Mouse (Mus musculus): ENCODE measurements around the gene Anapc16. TPM values are rescaled to one million over a fixed set of nuclear protein-coding genes. Genes with fewer than 3 reads are reported as not detected.
A peak's percentile ranks its signal among the peaks of the same experiment; 100 is the strongest.
"Not testable (repeated sequence)": the region's sequence is repeated elsewhere in the genome, so short reads cannot be mapped to it uniquely, and the experiment has no call there.

The Anapc16 gene
- polyA plus RNA-seq, 1 experiment from 2014 or later: 106 TPM

- 84% methylated on average over 7 of the region's 7 CpGs for WGBS
- Histone ChIP-seq H3K27ac (replicated peaks) (peak overlapping the region; percentile 73), H3K27me3 (replicated peaks) (no peaks in the 10 kb centered on the region), H3K9me3 (replicated peaks) (no peaks in the 10 kb centered on the region), H3K36me3 (no peaks in the 10 kb centered on the region), H3K9ac (replicated peaks) (no peak overlapping the region), H3K4me2 (no peak overlapping the region), H3K4me3 (replicated peaks) (no peak overlapping the region), H3K4me1 (peaks cover 44% of the 10 kb centered on the region)
- ATAC-seq (ENCODE audit: low FRiP score): no peak
These were observed 25.2 kb upstream of the Anapc16 start for GRCm38 (mm10) chr10:60028181-60028580.

- 36% methylated on average over 2 of the region's 2 CpGs for WGBS
- Histone ChIP-seq H3K4me1 (peaks cover 41% of the 10 kb centered on the region), H3K9me3 (replicated peaks) (no peaks in the 10 kb centered on the region), H3K4me3 (replicated peaks) (no peak overlapping the region), H3K27me3 (replicated peaks) (no peaks in the 10 kb centered on the region), H3K4me2 (no peak overlapping the region), H3K36me3 (peaks cover 2% of the 10 kb centered on the region; the same call in 1 of the 2 replicates), H3K9ac (replicated peaks) (no peak overlapping the region), H3K27ac (replicated peaks) (peak overlapping the region; percentile 73)
- peak; percentile 42; the same call in 1 of the 2 replicates for ATAC-seq (ENCODE audit: low FRiP score)
These were observed 24.7 kb upstream of the Anapc16 start for GRCm38 (mm10) chr10:60027619-60028084.

- H3K4me2 ChIP-seq: no peak overlapping the region
- H3K27ac ChIP-seq (replicated peaks): peak overlapping the region; percentile 73
- H3K9me3 ChIP-seq (replicated peaks): no peaks in the 10 kb centered on the region
- peaks cover 8% of the 10 kb centered on the region; the same call in 1 of the 2 replicates for H3K36me3 ChIP-seq
- H3K4me3 ChIP-seq (replicated peaks): no peak overlapping the region
- no peaks in the 10 kb centered on the region for H3K27me3 ChIP-seq (replicated peaks)
- H3K9ac ChIP-seq (replicated peaks): no peak overlapping the region
- 54% methylated on average over 13 of the region's 13 CpGs for whole genome bisulfite sequencing
- ATAC-seq (ENCODE audit: low FRiP score): no peak
- H3K4me1 ChIP-seq: peaks cover 33% of the 10 kb centered on the region
These were observed 23.9 kb upstream of the Anapc16 start for GRCm38 (mm10) chr10:60026759-60027395.

- no peak overlapping the region for H3K4me2 ChIP-seq
- H3K27ac ChIP-seq (replicated peaks): no peak overlapping the region
- no peak overlapping the region for H3K9ac ChIP-seq (replicated peaks)
- no peak for ATAC-seq (ENCODE audit: low FRiP score)
- H3K4me3 ChIP-seq (replicated peaks): no peak overlapping the region
- 75% methylated on average over 1 of the region's 1 CpGs for WGBS
- no peaks in the 10 kb centered on the region for H3K27me3 ChIP-seq (replicated peaks)
- H3K36me3 ChIP-seq: peaks cover 19% of the 10 kb centered on the region
- peaks cover 26% of the 10 kb centered on the region for H3K4me1 ChIP-seq
- H3K9me3 ChIP-seq (replicated peaks): no peaks in the 10 kb centered on the region
These were observed 20.8 kb upstream of the Anapc16 start for GRCm38 (mm10) chr10:60023751-60024150.

- Histone ChIP-seq H3K4me3 (replicated peaks) (no peak overlapping the region), H3K36me3 (peaks cover 35% of the 10 kb centered on the region), H3K4me2 (no peak overlapping the region), H3K9ac (replicated peaks) (no peak overlapping the region), H3K4me1 (no peaks in the 10 kb centered on the region), H3K9me3 (replicated peaks) (no peaks in the 10 kb centered on the region), H3K27me3 (replicated peaks) (no peaks in the 10 kb centered on the region), H3K27ac (replicated peaks) (no peak overlapping the region)
- 81% methylated on average over 2 of the region's 2 CpGs for WGBS
- no peak for ATAC-seq (ENCODE audit: low FRiP score)
These were observed 16.4 kb upstream of the Anapc16 start for GRCm38 (mm10) chr10:60019299-60019698.

GRCm38 (mm10) chr10:60016223-60016622 is 13.3 kb upstream of the Anapc16 start:
- WGBS: 96% methylated on average over 6 of the region's 6 CpGs
- no peaks in the 10 kb centered on the region for H3K4me1 ChIP-seq
- no peak overlapping the region for H3K9ac ChIP-seq (replicated peaks)
- no peaks in the 10 kb centered on the region for H3K27me3 ChIP-seq (replicated peaks)
- H3K9me3 ChIP-seq (replicated peaks): no peaks in the 10 kb centered on the region
- H3K4me3 ChIP-seq (replicated peaks): no peak overlapping the region
- no peak overlapping the region for H3K27ac ChIP-seq (replicated peaks)
- peaks cover 32% of the 10 kb centered on the region for H3K36me3 ChIP-seq
- no peak overlapping the region for H3K4me2 ChIP-seq
- ATAC-seq (ENCODE audit: low FRiP score): no peak

GRCm38 (mm10) chr10:60009115-60009514 is 6.2 kb upstream of the Anapc16 start:
- 91% methylated on average over 2 of the region's 3 CpGs for WGBS
- Histone ChIP-seq H3K4me1 (no peaks in the 10 kb centered on the region), H3K27ac (replicated peaks) (no peak overlapping the region), H3K9ac (replicated peaks) (no peak overlapping the region), H3K4me3 (replicated peaks) (no peak overlapping the region), H3K36me3 (peaks cover 17% of the 10 kb centered on the region), H3K27me3 (replicated peaks) (no peaks in the 10 kb centered on the region), H3K9me3 (replicated peaks) (no peaks in the 10 kb centered on the region), H3K4me2 (no peak overlapping the region)
- ATAC-seq (ENCODE audit: low FRiP score): no peak

GRCm38 (mm10) chr10:60005264-60005663 is 2.3 kb upstream of the Anapc16 start:
- H3K4me3 ChIP-seq (replicated peaks): no peak overlapping the region
- H3K27me3 ChIP-seq (replicated peaks): no peaks in the 10 kb centered on the region
- H3K9me3 ChIP-seq (replicated peaks): no peaks in the 10 kb centered on the region
- H3K36me3 ChIP-seq: peaks cover 10% of the 10 kb centered on the region; the same call in 1 of the 2 replicates
- peaks cover 21% of the 10 kb centered on the region for H3K4me1 ChIP-seq
- 65% methylated on average over 2 of the region's 2 CpGs for WGBS
- H3K9ac ChIP-seq (replicated peaks): no peak overlapping the region
- H3K4me2 ChIP-seq: no peak overlapping the region
- ATAC-seq (ENCODE audit: low FRiP score): no peak
- no peak overlapping the region for H3K27ac ChIP-seq (replicated peaks)

GRCm38 (mm10) chr10:60003847-60004246 is 912 bp upstream of the Anapc16 start:
- H3K9me3 ChIP-seq (replicated peaks): no peaks in the 10 kb centered on the region
- peak overlapping the region; percentile 65 for H3K4me2 ChIP-seq
- no peak for ATAC-seq (ENCODE audit: low FRiP score)
- H3K36me3 ChIP-seq: peaks cover 10% of the 10 kb centered on the region; the same call in 1 of the 2 replicates
- peak overlapping the region; percentile 99 for H3K27ac ChIP-seq (replicated peaks)
- peak overlapping the region; percentile 64 for H3K9ac ChIP-seq (replicated peaks)
- H3K4me1 ChIP-seq: peaks cover 21% of the 10 kb centered on the region
- no peaks in the 10 kb centered on the region for H3K27me3 ChIP-seq (replicated peaks)
- 72% methylated on average over 9 of the region's 9 CpGs for WGBS
- H3K4me3 ChIP-seq (replicated peaks): peak overlapping the region; percentile 68

- under 1% methylated on average over 20 of the region's 21 CpGs for WGBS
These were observed 348 bp upstream of the Anapc16 start for GRCm38 (mm10) chr10:60003213-60003752.

GRCm38 (mm10) chr10:60002203-60002602 is 732 bp downstream of the Anapc16 start:
- Histone ChIP-seq H3K9me3 (replicated peaks) (no peaks in the 10 kb centered on the region), H3K36me3 (no peaks in the 10 kb centered on the region), H3K27me3 (replicated peaks) (no peaks in the 10 kb centered on the region), H3K4me1 (peaks cover 21% of the 10 kb centered on the region), H3K9ac (replicated peaks) (peak overlapping the region; percentile 77), H3K27ac (replicated peaks) (peak overlapping the region; percentile 99), H3K4me3 (replicated peaks) (peak overlapping the region; percentile 68), H3K4me2 (peak overlapping the region; percentile 65)
- 6% methylated on average over 12 of the region's 12 CpGs for WGBS
- ATAC-seq (ENCODE audit: low FRiP score): no peak

More at GRCm38 (mm10) chr10:60003213-60003752, 348 bp upstream of the Anapc16 start:
- peak overlapping the region; percentile 64 for H3K9ac ChIP-seq (replicated peaks)
- H3K4me2 ChIP-seq: peak overlapping the region; percentile 65
- peaks cover 21% of the 10 kb centered on the region for H3K4me1 ChIP-seq
- H3K9me3 ChIP-seq (replicated peaks): no peaks in the 10 kb centered on the region
- peaks cover 6% of the 10 kb centered on the region; the same call in 1 of the 2 replicates for H3K36me3 ChIP-seq
- ATAC-seq (ENCODE audit: low FRiP score): peak; percentile 5
- H3K4me3 ChIP-seq (replicated peaks): peak overlapping the region; percentile 68
- peak overlapping the region; percentile 99 for H3K27ac ChIP-seq (replicated peaks)
- no peaks in the 10 kb centered on the region for H3K27me3 ChIP-seq (replicated peaks)

GRCm38 (mm10) chr10:60001663-60002062 is 1.3 kb downstream of the Anapc16 start:
- Histone ChIP-seq H3K4me3 (replicated peaks) (peak overlapping the region; percentile 68), H3K27ac (replicated peaks) (peak overlapping the region; percentile 99; the same call in 1 of the 2 replicates), H3K9ac (replicated peaks) (peak overlapping the region; percentile 77; the same call in 1 of the 2 replicates), H3K4me1 (peaks cover 21% of the 10 kb centered on the region), H3K4me2 (peak overlapping the region; percentile 65)
- not testable (repeated sequence) for H3K36me3 ChIP-seq; H3K27me3 ChIP-seq (replicated peaks); ATAC-seq (ENCODE audit: low FRiP score); H3K9me3 ChIP-seq (replicated peaks)
- WGBS: 74% methylated on average over 8 of the region's 8 CpGs

Data from neural tube, embryonic 15.5 days (tissue).